In the genomic region with DNA sequence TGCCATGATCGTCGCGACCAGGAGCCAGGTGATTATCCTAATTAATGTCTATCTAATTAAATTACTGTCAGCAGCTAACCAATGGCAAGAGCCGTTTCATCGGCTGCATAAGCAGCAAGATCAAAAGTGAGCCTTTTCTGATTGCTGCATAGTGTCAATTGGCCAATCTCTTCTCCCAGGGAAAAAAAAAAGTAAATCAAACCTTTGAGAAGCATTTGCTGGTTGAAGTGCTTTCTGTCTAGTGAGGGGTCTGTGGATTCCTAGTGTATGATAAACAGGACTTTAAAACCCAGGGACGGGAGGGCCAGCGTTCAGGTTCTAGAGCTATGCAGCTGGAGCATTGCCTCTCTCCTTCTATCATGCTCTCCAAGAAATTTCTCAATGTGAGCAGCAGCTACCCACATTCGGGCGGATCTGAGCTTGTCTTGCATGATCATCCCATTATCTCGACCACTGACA, we compare ENCODE assay signal across 11 mouse cellular contexts. TPM values are rescaled to one million over a fixed set of nuclear protein-coding genes. Genes with fewer than 3 reads are reported as not detected.
DNase-seq lines count a peak whose midpoint lies in the region; ATAC-seq and TF ChIP-seq lines count a peak whose summit lies in the region.
"Had no signal": no experiment of that assay in that cellular context is flagged by ENCODE, and none has a peak within 500 bp of the region (broad histone marks: within the 10 kb centered on the region; RNA-seq: fewer than 3 reads in every experiment).

No protein-coding gene starts in this region.

- no peak for ATAC-seq in midbrain, embryonic 13.5 days
- ATAC-seq in stomach, postnatal 0 days (ENCODE audit: low FRiP score, low TSS enrichment), result no peak
- ATAC-seq in megakaryocyte progenitor cell, adult 5-6 weeks (replicated peaks; ENCODE audit: poor library complexity), result no peak

- H3K9ac ChIP-seq in midbrain, embryonic 13.5 days (replicated peaks), result no peak overlapping the region
- H3K9ac ChIP-seq in stomach, postnatal 0 days (ENCODE audit: low read length), result no peak overlapping the region

- 0 out of 2 replicates have a peak overlapping the region, but pooled peaks have one; percentile 15 for H3K4me3 ChIP-seq in midbrain, embryonic 13.5 days (replicated peaks)
- no peak overlapping the region for H3K4me3 ChIP-seq in midbrain, embryonic 10.5 days
- no peak overlapping the region for H3K4me3 ChIP-seq in stomach, postnatal 0 days (ENCODE audit: low read depth, low read length)
- H3K4me3 ChIP-seq: myocyte had no signal

- no peak overlapping the region for H3K4me2 ChIP-seq in midbrain, embryonic 13.5 days (replicated peaks)
- no peak overlapping the region for H3K4me2 ChIP-seq in stomach, postnatal 0 days (replicated peaks; ENCODE audit: low read depth)

- TF ChIP-seq EP300 in stomach, postnatal 0 days (optimal IDR thresholded peaks at IDR 0.05), result no peak

- WGBS in midbrain, embryonic 13.5 days, result 3% methylated on average over 10 of the region's 10 CpGs
- WGBS in midbrain, embryonic 10.5 days, result 3% methylated on average over 10 of the region's 10 CpGs
- WGBS in stomach, postnatal 0 days, result 2% methylated on average over 10 of the region's 10 CpGs

- H3K9me3 ChIP-seq in midbrain, embryonic 13.5 days, result no peaks in the 10 kb centered on the region
- H3K9me3 ChIP-seq in midbrain, embryonic 10.5 days (replicated peaks), result no peaks in the 10 kb centered on the region
- H3K9me3 ChIP-seq in stomach, postnatal 0 days (ENCODE audit: control insufficient read depth, low read length), result no peaks in the 10 kb centered on the region

- H3K4me1 ChIP-seq in midbrain, embryonic 13.5 days (replicated peaks), result peaks cover 28% of the 10 kb centered on the region
- peaks cover 25% of the 10 kb centered on the region for H3K4me1 ChIP-seq in midbrain, embryonic 10.5 days
- H3K4me1 ChIP-seq in stomach, postnatal 0 days (replicated peaks; ENCODE audit: control insufficient read depth, insufficient read depth), result no peaks in the 10 kb centered on the region

- DNase-seq in cerebellum, adult 9-11 months, result peak; percentile 17
- no peak for DNase-seq in cerebellum, postnatal 4 days (ENCODE audit: low spot score in 2 of 2)
- no peak for DNase-seq in midbrain, embryonic 10.5 days (ENCODE audit: low spot score)
- peak; percentile 67 to 73 for DNase-seq in layer of hippocampus, adult 8-10 months (ENCODE audit: low spot score in 2 of 2)
- peak; percentile 15 for DNase-seq in stomach, postnatal 0 days (ENCODE audit: low spot score)
- DNase-seq in thymus, postnatal 4 days, result no peak

- no peak overlapping the region for H3K27ac ChIP-seq in midbrain, embryonic 13.5 days
- no peak overlapping the region for H3K27ac ChIP-seq in midbrain, embryonic 10.5 days (replicated peaks)
- H3K27ac ChIP-seq in stomach, postnatal 0 days (replicated peaks), result no peak overlapping the region

- peaks cover 2% of the 10 kb centered on the region; the same call in 1 of the 2 replicates for H3K36me3 ChIP-seq in midbrain, embryonic 13.5 days
- H3K36me3 ChIP-seq in midbrain, embryonic 10.5 days, result no peaks in the 10 kb centered on the region
- no peaks in the 10 kb centered on the region for H3K36me3 ChIP-seq in stomach, postnatal 0 days (ENCODE audit: control insufficient read depth, insufficient read depth, low read length)

- H3K27me3 ChIP-seq in midbrain, embryonic 13.5 days, result peaks cover 84% of the 10 kb centered on the region
- H3K27me3 ChIP-seq in midbrain, embryonic 10.5 days (ENCODE audit: low read depth, poor library complexity, severe bottlenecking), result peaks cover 89% of the 10 kb centered on the region
- H3K27me3 ChIP-seq in stomach, postnatal 0 days (ENCODE audit: control insufficient read depth, insufficient read depth, low read length), result peaks cover 12% of the 10 kb centered on the region; the same call in 1 of the 2 replicates

- no peak for TF ChIP-seq CTCF in stomach, postnatal 0 days (IDR thresholded peaks at IDR 0.05; ENCODE audit: low read depth)

RNA-seq across cellular contexts. Expression of a gene that starts 1.7 kb away (rescaled TPM):
- 1.2 and 3.9 TPM in 2 replicates for polyA plus RNA-seq in midbrain, embryonic 13.5 days (2015; fragmentation: Nextera tagmentation; extraction: Ambion mirVana)
- 0.23 and 0.26 TPM in 2 replicates for polyA plus RNA-seq in midbrain, embryonic 10.5 days (2016; fragmentation: Nextera tagmentation; extraction: Ambion mirVana)
- 10 to 100 TPM; 34.9 to 53.8 (median 42.1) TPM for total RNA-seq in layer of hippocampus, adult 8-10 months (2022)
- polyA plus RNA-seq in stomach, postnatal 0 days (2015; fragmentation: Nextera tagmentation; extraction: Ambion mirVana), result not detected in 2 replicates
- total RNA-seq in megakaryocyte progenitor cell, adult 5-6 weeks (2015), result 0.42 and 0.59 TPM in 2 replicates
- total RNA-seq in megakaryocyte progenitor cell, adult 5-6 weeks (2017), result not detected in 2 replicates
- total RNA-seq: common myeloid progenitor, adult 5-6 weeks had no signal
- polyA plus RNA-seq: stomach, embryonic 16.5 days had no signal

Comparison
In these comparisons a context has a peak if more than half of its experiments do, and no peak if none do; other contexts are left out.
1. DNase-seq: peak in cerebellum, adult 9-11 months (single experiment), layer of hippocampus, adult 8-10 months (2 of 2) and stomach, postnatal 0 days (single experiment); none in cerebellum, postnatal 4 days (0 of 2), midbrain, embryonic 10.5 days (single experiment) and thymus, postnatal 4 days (single experiment).